Mouse (Mus musculus) heart, postnatal 36 days (tissue): ENCODE results near the gene Ncln. TPM values are rescaled to one million over a fixed set of nuclear protein-coding genes. Genes with fewer than 3 reads are reported as not detected.
A peak's percentile ranks its signal among the peaks of the same experiment; 100 is the strongest.

Source experiments
- DNase-seq, 2 experiments: peaks; one replicate each; pipeline ENCODE4 v3.0.0; 2021 to 2022
- intact Hi-C: fragments of 180-260 bp; cut with DNase I; formaldehyde crosslinking; loops from one replicate; pipeline ENCODE4 v1.15.1; 2025
- total RNA-seq, 2 experiments: library from RNA; stranded (reverse); gene quantifications; 2 replicates each; pipeline ENCODE4 v1.2.3; 2021

Gene Ncln
- 10 to 100 TPM; 61.9 to 63.9 TPM for total RNA-seq

GRCm38 (mm10) chr10:81496264-81496901 is at the start of gene Ncln:
TSS of gene Ncln (minus strand) at chr10:81496392.
- intact Hi-C loops = loop anchor here (10.0 kb wide), 1 partner anchor 592 kb away; the partner anchor contains the start of gene Timm13
- DNase-seq = peak; percentile 97 to 98

GRCm38 (mm10) chr10:81545161-81545747 is 49.1 kb upstream of the Ncln start, which contains the start of gene Gna11:
TSS of gene Gna11 (minus strand) at chr10:81545190.
- DNase-seq = peak; percentile 100
- intact Hi-C loops = loop anchor here (10.0 kb wide), 1 partner anchor 160 kb away; the partner anchor contains the start of genes Dohh, Gm48551 and Gm48552

GRCm38 (mm10) chr10:81544296-81545160 is 48.3 kb upstream of the Ncln start:
- DNase-seq = no peak
- intact Hi-C loops = loop anchor here (10.0 kb wide), 1 partner anchor 160 kb away; the partner anchor contains the start of genes Dohh, Gm48551 and Gm48552

- intact Hi-C loops = loop anchor here (10.0 kb wide), 1 partner anchor 159 kb away; the partner anchor contains the start of genes Dohh, Gm48551 and Gm48552
- no peak for DNase-seq
These were observed 47.4 kb upstream of the Ncln start for GRCm38 (mm10) chr10:81543633-81544032.

- DNase-seq = no peak
- intact Hi-C loops = loop anchor here (10.0 kb wide), 1 partner anchor 158 kb away; the partner anchor contains the start of genes Dohh, Gm48551 and Gm48552
These were observed 46.7 kb upstream of the Ncln start for GRCm38 (mm10) chr10:81542727-81543460.

- intact Hi-C loops = loop anchor here (10.0 kb wide), 1 partner anchor 157 kb away; the partner anchor contains the start of genes Dohh, Gm48551 and Gm48552
- peak; percentile 72 to 74 for DNase-seq
These were observed 45.6 kb upstream of the Ncln start for GRCm38 (mm10) chr10:81541803-81542202.

GRCm38 (mm10) chr10:81541363-81541762 is 45.2 kb upstream of the Ncln start:
- DNase-seq = no peak
- intact Hi-C loops = loop anchor here (10.0 kb wide), 1 partner anchor 157 kb away; the partner anchor contains the start of genes Dohh, Gm48551 and Gm48552

- intact Hi-C loops = loop anchor here (2.0 kb wide), 1 partner anchor 20 kb away; no protein-coding TSS in a partner anchor
- DNase-seq = no peak
These were observed 42.3 kb upstream of the Ncln start for GRCm38 (mm10) chr10:81538321-81539048.

- no peak for DNase-seq
- intact Hi-C loops = no loop called here
These were observed 41.2 kb upstream of the Ncln start for GRCm38 (mm10) chr10:81537429-81537828.

- no peak for DNase-seq
- intact Hi-C loops = no loop called here
These were observed 40.5 kb upstream of the Ncln start for GRCm38 (mm10) chr10:81536734-81537133.

GRCm38 (mm10) chr10:81534826-81535225 is 38.6 kb upstream of the Ncln start:
- intact Hi-C loops = no loop called here
- no peak for DNase-seq

GRCm38 (mm10) chr10:81526779-81527178 is 30.6 kb upstream of the Ncln start:
- intact Hi-C loops = loop anchor here (1.0 kb wide), 1 partner anchor 24 kb away; no protein-coding TSS in a partner anchor
- peak; percentile 88 to 96 for DNase-seq

GRCm38 (mm10) chr10:81525017-81525694 is 29.0 kb upstream of the Ncln start:
- intact Hi-C loops = no loop called here
- no peak for DNase-seq

- intact Hi-C loops = no loop called here
These were observed 27.9 kb upstream of the Ncln start, which contains the start of gene Gna15 for GRCm38 (mm10) chr10:81524051-81524605. TSS of gene Gna15 (minus strand) at chr10:81524225.

GRCm38 (mm10) chr10:81523570-81523969 is 27.4 kb upstream of the Ncln start:
- no peak for DNase-seq
- intact Hi-C loops = no loop called here

More at GRCm38 (mm10) chr10:81524051-81524605, 27.9 kb upstream of the Ncln start, which contains the start of gene Gna15:
- peak in 1 of 2 experiments; percentile 29 for DNase-seq

- DNase-seq = no peak
- intact Hi-C loops = no loop called here
These were observed 26.9 kb upstream of the Ncln start for GRCm38 (mm10) chr10:81523142-81523541.

GRCm38 (mm10) chr10:81519978-81520365 is 23.8 kb upstream of the Ncln start:
- DNase-seq = no peak
- intact Hi-C loops = loop anchor here (2.0 to 5.0 kb wide), 3 partner anchors 19 to 82 kb away; partner anchors contain the start of gene Tle6
